In genomic region chr1:72054541-72054940, GRCm38 (mm10) we compare ENCODE assay signal across 22 mouse cellular contexts.
"Had no signal": no experiment of that assay in that cellular context is flagged by ENCODE, and none has a peak within 500 bp of the region (broad histone marks: within the 10 kb centered on the region; RNA-seq: fewer than 3 reads in every experiment).

No protein-coding gene starts in this region.

- DNase-seq: heart, postnatal 10 days; heart, postnatal 14 days; heart, postnatal 36 days; heart, postnatal 4 days; kidney, adult 11 months; kidney, adult 18-20 months; kidney, adult 2 months; kidney, adult 8-10 months; kidney, adult 9 months; kidney, postnatal 10 days; kidney, postnatal 14 days; kidney, postnatal 25 days; kidney, postnatal 36 days; kidney, postnatal 4 days; layer of hippocampus, adult 9-11 months; layer of hippocampus, postnatal 36 days had no signal

- ATAC-seq: hindbrain, embryonic 16.5 days; hindbrain, postnatal 0 days; inflammation-experienced regulatory T-cells, adult 6 months; intestine, embryonic 15.5 days; intestine, embryonic 16.5 days; intestine, postnatal 0 days had no signal
